11 mouse cellular contexts compared by ENCODE assay signal in genomic region chr10:83130611-83131010, GRCm38 (mm10).
A peak's percentile ranks its signal among the peaks of the same experiment; 100 is the strongest.
DNase-seq lines count a peak whose midpoint lies in the region; ATAC-seq lines count a peak whose summit lies in the region.
"Had no signal": no experiment of that assay in that cellular context is flagged by ENCODE, and none has a peak within 500 bp of the region (broad histone marks: within the 10 kb centered on the region; RNA-seq: fewer than 3 reads in every experiment).

No protein-coding gene starts in this region.

- WGBS in kidney, embryonic 14.5 days: 30% methylated on average over 8 of the region's 8 CpGs
- 17% methylated on average over 8 of the region's 8 CpGs for WGBS in forebrain, embryonic 14.5 days
- WGBS in limb, embryonic 11.5 days: 58% methylated on average over 8 of the region's 8 CpGs

- no peaks in the 10 kb centered on the region for H3K9me3 ChIP-seq in kidney, embryonic 14.5 days (ENCODE audit: control insufficient read depth, low read length)
- no peaks in the 10 kb centered on the region for H3K9me3 ChIP-seq in forebrain, embryonic 14.5 days (replicated peaks; ENCODE audit: control insufficient read depth, low read length)
- no peaks in the 10 kb centered on the region for H3K9me3 ChIP-seq in limb, embryonic 11.5 days (ENCODE audit: control insufficient read depth, low read length)
- H3K9me3 ChIP-seq: midbrain, embryonic 12.5 days had no signal

- no peaks in the 10 kb centered on the region for H3K27me3 ChIP-seq in kidney, embryonic 14.5 days (ENCODE audit: control insufficient read depth, insufficient read depth, low read length)
- H3K27me3 ChIP-seq in forebrain, embryonic 14.5 days (replicated peaks; ENCODE audit: control insufficient read depth, insufficient read depth, low read length): no peaks in the 10 kb centered on the region
- H3K27me3 ChIP-seq in limb, embryonic 11.5 days (ENCODE audit: control insufficient read depth, insufficient read depth, low read length): no peaks in the 10 kb centered on the region
- H3K27me3 ChIP-seq: CH12.LX had no signal

- DNase-seq in kidney, adult 9 months: no peak
- peak; percentile 68 to 71 for DNase-seq in adrenal gland, postnatal 36 days
- DNase-seq in forebrain, embryonic 14.5 days (ENCODE audit: low spot score): peak; percentile 45
- DNase-seq in limb, embryonic 11.5 days (ENCODE audit: low spot score): peak; percentile 45
- DNase-seq in cerebellum, adult 8-10 months: no peak
- DNase-seq in spleen, postnatal 36 days (ENCODE audit: low spot score in 2 of 2): no peak
- no peak for DNase-seq in left cerebral cortex, postnatal 36 days (ENCODE audit: low spot score in 2 of 2)
- DNase-seq: gastrocnemius, postnatal 10 days had no signal

- H3K4me3 ChIP-seq in kidney, embryonic 14.5 days (ENCODE audit: low read length): no peak overlapping the region
- no peak overlapping the region for H3K4me3 ChIP-seq in forebrain, embryonic 14.5 days (ENCODE audit: low read depth, low read length)
- no peak overlapping the region for H3K4me3 ChIP-seq in limb, embryonic 11.5 days (ENCODE audit: low read depth, low read length)
- H3K4me3 ChIP-seq: midbrain, embryonic 12.5 days had no signal

- intact Hi-C loops in left cerebral cortex, postnatal 36 days (cut with DNase I): no loop called here

- peak; percentile 43; the same call in 1 of the 2 replicates for ATAC-seq in kidney, embryonic 14.5 days (ENCODE audit: low FRiP score, low TSS enrichment)
- peak; percentile 41; the same call in 1 of the 2 replicates for ATAC-seq in forebrain, embryonic 14.5 days
- peak; percentile 46; the same call in 1 of the 2 replicates for ATAC-seq in limb, embryonic 11.5 days (ENCODE audit: insufficient number of reproducible peaks, low FRiP score, low TSS enrichment, low read depth)

- peaks cover 49% of the 10 kb centered on the region for H3K4me1 ChIP-seq in kidney, embryonic 14.5 days (ENCODE audit: control insufficient read depth, insufficient read depth, low read length)
- peaks cover 9% of the 10 kb centered on the region for H3K4me1 ChIP-seq in forebrain, embryonic 14.5 days (ENCODE audit: control insufficient read depth, insufficient read depth, low read length)
- peaks cover 14% of the 10 kb centered on the region for H3K4me1 ChIP-seq in limb, embryonic 11.5 days (ENCODE audit: control insufficient read depth, insufficient read depth, low read length)

- no peak overlapping the region for H3K27ac ChIP-seq in kidney, embryonic 14.5 days (ENCODE audit: low read depth, low read length)
- H3K27ac ChIP-seq in forebrain, embryonic 14.5 days (ENCODE audit: low read depth, low read length): no peak overlapping the region
- H3K27ac ChIP-seq in limb, embryonic 11.5 days (replicated peaks; ENCODE audit: low read depth, low read length): peak overlapping the region; percentile 81
- H3K27ac ChIP-seq: midbrain, embryonic 12.5 days had no signal

- H3K4me2 ChIP-seq in kidney, embryonic 14.5 days (replicated peaks; ENCODE audit: low read depth, low read length): no peak overlapping the region
- H3K4me2 ChIP-seq in forebrain, embryonic 14.5 days (ENCODE audit: low read length): no peak overlapping the region
- no peak overlapping the region for H3K4me2 ChIP-seq in limb, embryonic 11.5 days (ENCODE audit: low read depth, severe bottlenecking)
- H3K4me2 ChIP-seq: midbrain, embryonic 12.5 days had no signal

- H3K36me3 ChIP-seq in kidney, embryonic 14.5 days (ENCODE audit: control insufficient read depth, insufficient read depth, low read length): no peaks in the 10 kb centered on the region
- H3K36me3 ChIP-seq in forebrain, embryonic 14.5 days (ENCODE audit: control insufficient read depth, insufficient read depth, low read length): no peaks in the 10 kb centered on the region
- no peaks in the 10 kb centered on the region for H3K36me3 ChIP-seq in limb, embryonic 11.5 days (ENCODE audit: control insufficient read depth, insufficient read depth, low read length)
- H3K36me3 ChIP-seq: midbrain, embryonic 12.5 days had no signal

- no peak overlapping the region for H3K9ac ChIP-seq in kidney, embryonic 14.5 days (ENCODE audit: low read depth, low read length)
- H3K9ac ChIP-seq in forebrain, embryonic 14.5 days (ENCODE audit: low read length): no peak overlapping the region
- no peak overlapping the region for H3K9ac ChIP-seq in limb, embryonic 11.5 days (ENCODE audit: low read length)
- H3K9ac ChIP-seq: midbrain, embryonic 12.5 days had no signal

Comparison
In these comparisons a context has a peak if more than half of its experiments do, and no peak if none do; other contexts are left out.
1. DNase-seq: peak in adrenal gland, postnatal 36 days (2 of 2), forebrain, embryonic 14.5 days (single experiment) and limb, embryonic 11.5 days (single experiment); none in kidney, adult 9 months (single experiment), cerebellum, adult 8-10 months (single experiment), spleen, postnatal 36 days (0 of 2) and left cerebral cortex, postnatal 36 days (0 of 2).
2. Peak in every context shown above with its lines, with median percentiles within 50 percentile points of each other: ATAC-seq.